Mouse (Mus musculus): ENCODE results near the gene Pramel6. TPM values are rescaled to one million over a fixed set of nuclear protein-coding genes. Genes with fewer than 3 reads are reported as not detected.
"Not testable (repeated sequence)": the region's sequence is repeated elsewhere in the genome, so short reads cannot be mapped to it uniquely, and the experiment has no call there.

Gene Pramel6
- not detected for total RNA-seq (2021)
- long read RNA-seq, experiment 1, result 0 reads
- long read RNA-seq, experiment 2, result 0 reads

GRCm38 (mm10) chr2:87506265-87506664 lies at the start of gene Pramel6:
Pramel6 (plus strand) TSS chr2:87506565.
- no peak for DNase-seq (ENCODE audit: low spot score in 2 of 2)

GRCm38 (mm10) chr2:87461769-87462168 lies 44.6 kb upstream of the Pramel6 start:
- DNase-seq (ENCODE audit: low spot score in 2 of 2), result no peak

GRCm38 (mm10) chr2:87480207-87480606 lies 26.2 kb upstream of the Pramel6 start:
- DNase-seq (ENCODE audit: low spot score in 2 of 2), result no peak

- DNase-seq (ENCODE audit: low spot score in 2 of 2), result no peak
Measured at GRCm38 (mm10) chr2:87481158-87481557, 25.2 kb upstream of the Pramel6 start.

GRCm38 (mm10) chr2:87482276-87482675 lies 24.1 kb upstream of the Pramel6 start:
- no peak for DNase-seq (ENCODE audit: low spot score in 2 of 2)

GRCm38 (mm10) chr2:87496993-87497392 lies 9.4 kb upstream of the Pramel6 start, which contains the start of gene Pramel7:
Pramel7 (minus strand) TSS chr2:87497093.
- not testable (repeated sequence) for DNase-seq (ENCODE audit: low spot score in 2 of 2)

GRCm38 (mm10) chr2:87515046-87515445 lies 8.7 kb downstream of the Pramel6 start:
- DNase-seq (ENCODE audit: low spot score in 2 of 2), result no peak

- DNase-seq (ENCODE audit: low spot score in 2 of 2), result no peak
Measured at GRCm38 (mm10) chr2:87515457-87516060, 9.2 kb downstream of the Pramel6 start.

- no peak for DNase-seq (ENCODE audit: low spot score in 2 of 2)
Measured at GRCm38 (mm10) chr2:87516581-87516980, 10.2 kb downstream of the Pramel6 start.

- DNase-seq (ENCODE audit: low spot score in 2 of 2), result no peak
Measured at GRCm38 (mm10) chr2:87520651-87521050, 14.3 kb downstream of the Pramel6 start.

GRCm38 (mm10) chr2:87525899-87526616 lies 19.7 kb downstream of the Pramel6 start:
- DNase-seq (ENCODE audit: low spot score in 2 of 2), result not testable (repeated sequence)

GRCm38 (mm10) chr2:87531496-87531895 lies 25.1 kb downstream of the Pramel6 start, which contains the start of gene Olfr153:
Olfr153 (plus strand) TSS chr2:87531796.
- DNase-seq (ENCODE audit: low spot score in 2 of 2), result no peak

- no peak for DNase-seq (ENCODE audit: low spot score in 2 of 2)
Measured at GRCm38 (mm10) chr2:87534826-87535225, 28.5 kb downstream of the Pramel6 start.

GRCm38 (mm10) chr2:87545442-87545841 lies 39.1 kb downstream of the Pramel6 start, which contains the start of gene Olfr1128:
Olfr1128 (minus strand) TSS chr2:87545542.
- no peak for DNase-seq (ENCODE audit: low spot score in 2 of 2)

Other genes with a start within 250 kb of the Pramel6 start
- not detected for gene Olfr1116, start 239.0 kb upstream of the Pramel6 start, total RNA-seq (2021)
- gene Olfr1118, start 199.0 kb upstream of the Pramel6 start, total RNA-seq (2021), result not detected
- gene Olfr1120, start 151.8 kb upstream of the Pramel6 start, total RNA-seq (2021), result not detected
- not detected for gene Olfr1121, start 136.7 kb upstream of the Pramel6 start, total RNA-seq (2021)
- under 1 TPM in 1 of 2 experiments, not detected in 1; 0.06 TPM for gene Olfr1122, start 120.7 kb upstream of the Pramel6 start, total RNA-seq (2021)
- not detected for gene Olfr1123, start 89.9 kb upstream of the Pramel6 start, total RNA-seq (2021)
- gene Olfr1124, start 76.3 kb upstream of the Pramel6 start, total RNA-seq (2021), result not detected
- not detected for gene Olfr1126, start 52.6 kb upstream of the Pramel6 start, total RNA-seq (2021)
- gene Pramel7, start 9.5 kb upstream of the Pramel6 start, total RNA-seq (2021), result not detected
- gene Olfr153, start 25.2 kb downstream of the Pramel6 start, total RNA-seq (2021), result not detected
- not detected for gene Olfr1128, start 39.0 kb downstream of the Pramel6 start, total RNA-seq (2021)
- gene Olfr1129, start 67.3 kb downstream of the Pramel6 start, total RNA-seq (2021), result not detected
- not detected for gene Olfr1130, start 99.6 kb downstream of the Pramel6 start, total RNA-seq (2021)
- gene Olfr1131, start 120.5 kb downstream of the Pramel6 start, total RNA-seq (2021), result not detected
- gene Olfr1132, start 131.0 kb downstream of the Pramel6 start, total RNA-seq (2021), result not detected
- not detected for gene Olfr1133, start 140.8 kb downstream of the Pramel6 start, total RNA-seq (2021)
- not detected for gene Olfr1134, start 151.9 kb downstream of the Pramel6 start, total RNA-seq (2021)
- not detected for gene Olfr1135, start 167.1 kb downstream of the Pramel6 start, total RNA-seq (2021)
- not detected for gene Olfr1136, start 187.4 kb downstream of the Pramel6 start, total RNA-seq (2021)
- not detected for gene Olfr1137, start 206.6 kb downstream of the Pramel6 start, total RNA-seq (2021)
- not detected for gene Olfr1138, start 233.4 kb downstream of the Pramel6 start, total RNA-seq (2021)
- gene Olfr1140, start 237.2 kb downstream of the Pramel6 start, total RNA-seq (2021), result not detected
- gene Olfr1141, start 247.4 kb downstream of the Pramel6 start, total RNA-seq (2021), result not detected